8 mouse cellular contexts compared by ENCODE assay signal in genomic region chrX:79517646-79518016, GRCm38 (mm10). TPM values are rescaled to one million over a fixed set of nuclear protein-coding genes. Genes with fewer than 3 reads are reported as not detected.
DNase-seq lines count a peak whose midpoint lies in the region; ATAC-seq and TF ChIP-seq lines count a peak whose summit lies in the region.

No protein-coding gene starts in this region.

- DNase-seq in kidney, postnatal 4 days, result no peak
- DNase-seq in embryonic facial prominence, embryonic 14.5 days (ENCODE audit: low spot score), result no peak
- DNase-seq in midbrain, postnatal 0 days (ENCODE audit: low spot score), result no peak
- no peak for DNase-seq in spleen, postnatal 10 days (ENCODE audit: low spot score in 2 of 2)
- no peak for DNase-seq in cerebellum, postnatal 4 days (ENCODE audit: low spot score in 2 of 2)

- no peak for ATAC-seq in kidney, embryonic 15.5 days (replicated peaks; ENCODE audit: low FRiP score)
- ATAC-seq in embryonic facial prominence, embryonic 14.5 days (ENCODE audit: low read depth), result no peak
- ATAC-seq in intestine, embryonic 15.5 days, result no peak
- ATAC-seq in midbrain, postnatal 0 days (ENCODE audit: low FRiP score), result no peak
- no peak for ATAC-seq in granulocyte monocyte progenitor cell, adult 5-6 weeks (replicated peaks; ENCODE audit: poor library complexity, severe bottlenecking)

- H3K27me3 ChIP-seq in kidney, embryonic 15.5 days, result no peaks in the 10 kb centered on the region
- H3K27me3 ChIP-seq in embryonic facial prominence, embryonic 14.5 days (replicated peaks; ENCODE audit: control insufficient read depth, insufficient read depth, low read length), result no peaks in the 10 kb centered on the region
- H3K27me3 ChIP-seq in intestine, embryonic 15.5 days (replicated peaks), result no peaks in the 10 kb centered on the region
- no peaks in the 10 kb centered on the region for H3K27me3 ChIP-seq in midbrain, postnatal 0 days (ENCODE audit: insufficient read depth, low read length)

- peak overlapping the region; percentile 42 for H3K4me3 ChIP-seq in kidney, embryonic 15.5 days (replicated peaks)
- H3K4me3 ChIP-seq in embryonic facial prominence, embryonic 14.5 days (ENCODE audit: low read depth, low read length), result peak overlapping the region; percentile 39
- H3K4me3 ChIP-seq in intestine, embryonic 15.5 days (replicated peaks), result peak overlapping the region; percentile 30
- peak overlapping the region; percentile 42 for H3K4me3 ChIP-seq in midbrain, postnatal 0 days (ENCODE audit: low read depth, low read length)

- no peak for TF ChIP-seq CTCF in midbrain, postnatal 0 days (IDR thresholded peaks at IDR 0.05)

- H3K27ac ChIP-seq in kidney, embryonic 15.5 days, result no peak overlapping the region
- no peak overlapping the region for H3K27ac ChIP-seq in embryonic facial prominence, embryonic 14.5 days (replicated peaks; ENCODE audit: low read depth, low read length)
- no peak overlapping the region for H3K27ac ChIP-seq in intestine, embryonic 15.5 days
- no peak overlapping the region for H3K27ac ChIP-seq in midbrain, postnatal 0 days (ENCODE audit: low read depth, low read length)

- H3K9ac ChIP-seq in kidney, embryonic 15.5 days, result no peak overlapping the region
- no peak overlapping the region for H3K9ac ChIP-seq in embryonic facial prominence, embryonic 14.5 days (ENCODE audit: low read depth, low read length)
- H3K9ac ChIP-seq in intestine, embryonic 15.5 days, result no peak overlapping the region
- H3K9ac ChIP-seq in midbrain, postnatal 0 days (replicated peaks; ENCODE audit: low read length, poor library complexity, severe bottlenecking), result no peak overlapping the region

- no peaks in the 10 kb centered on the region for H3K36me3 ChIP-seq in kidney, embryonic 15.5 days
- no peaks in the 10 kb centered on the region for H3K36me3 ChIP-seq in embryonic facial prominence, embryonic 14.5 days (ENCODE audit: control insufficient read depth, insufficient read depth, low read length)
- H3K36me3 ChIP-seq in intestine, embryonic 15.5 days, result no peaks in the 10 kb centered on the region
- no peaks in the 10 kb centered on the region for H3K36me3 ChIP-seq in midbrain, postnatal 0 days (ENCODE audit: insufficient read depth, low read length)

- peak overlapping the region; percentile 58 for H3K4me2 ChIP-seq in kidney, embryonic 15.5 days
- peak overlapping the region; percentile 56 for H3K4me2 ChIP-seq in embryonic facial prominence, embryonic 14.5 days (ENCODE audit: low read depth, low read length)
- peak overlapping the region; percentile 62 for H3K4me2 ChIP-seq in intestine, embryonic 15.5 days (replicated peaks)
- H3K4me2 ChIP-seq in midbrain, postnatal 0 days (ENCODE audit: low read depth, low read length, poor library complexity, severe bottlenecking), result peak overlapping the region; percentile 47; the same call in 1 of the 2 replicates

- WGBS in kidney, embryonic 15.5 days, result 80% methylated on average over 1 of the region's 1 CpGs
- 71% methylated on average over 1 of the region's 1 CpGs for WGBS in embryonic facial prominence, embryonic 14.5 days
- 57% methylated on average over 1 of the region's 1 CpGs for WGBS in intestine, embryonic 15.5 days
- 71% methylated on average over 1 of the region's 1 CpGs for WGBS in midbrain, postnatal 0 days

- H3K9me3 ChIP-seq in kidney, embryonic 15.5 days (replicated peaks), result no peaks in the 10 kb centered on the region
- no peaks in the 10 kb centered on the region for H3K9me3 ChIP-seq in embryonic facial prominence, embryonic 14.5 days (ENCODE audit: control insufficient read depth, low read length)
- H3K9me3 ChIP-seq in intestine, embryonic 15.5 days, result no peaks in the 10 kb centered on the region
- H3K9me3 ChIP-seq in midbrain, postnatal 0 days (ENCODE audit: low read length), result no peaks in the 10 kb centered on the region

- no peaks in the 10 kb centered on the region for H3K4me1 ChIP-seq in kidney, embryonic 15.5 days
- no peaks in the 10 kb centered on the region for H3K4me1 ChIP-seq in embryonic facial prominence, embryonic 14.5 days (ENCODE audit: control insufficient read depth, insufficient read depth, low read length)
- H3K4me1 ChIP-seq in intestine, embryonic 15.5 days (replicated peaks), result no peaks in the 10 kb centered on the region
- no peaks in the 10 kb centered on the region for H3K4me1 ChIP-seq in midbrain, postnatal 0 days (ENCODE audit: insufficient read depth, low read length)

RNA-seq across cellular contexts. Expression of gene Gm7173, which starts 0.5 kb away (rescaled TPM):
- 0.19 and 0.30 TPM in 2 replicates for polyA plus RNA-seq in kidney, embryonic 15.5 days (2015; fragmentation: Nextera tagmentation; extraction: Ambion mirVana)
- polyA plus RNA-seq in embryonic facial prominence, embryonic 14.5 days (2014; fragmentation: Nextera tagmentation; extraction: Ambion mirVana), result 0.26 and 0.56 TPM in 2 replicates
- polyA plus RNA-seq in intestine, embryonic 15.5 days (2015; fragmentation: Nextera tagmentation; extraction: Ambion mirVana), result 0.16 and 0.19 TPM in 2 replicates
- total RNA-seq in midbrain, postnatal 0 days (2014; rRNA removed), result 1.5 and 2.5 TPM in 2 replicates
- 0.53 and 1.3 TPM in 2 replicates for polyA plus RNA-seq in midbrain, postnatal 0 days (2015; fragmentation: Nextera tagmentation; extraction: Ambion mirVana)
- 0.11 and 0.34 TPM in 2 replicates for total RNA-seq in granulocyte monocyte progenitor cell, adult 5-6 weeks (2014; fragmentation: Nextera tagmentation)
- 0.22 and 1.1 TPM in 2 replicates for total RNA-seq in granulocyte monocyte progenitor cell, adult 5-6 weeks (2017)
